Mouse (Mus musculus) heart, embryonic 11.5 days (tissue): ENCODE measurements around the gene Sgcb. TPM values are rescaled to one million over a fixed set of nuclear protein-coding genes. Genes with fewer than 3 reads are reported as not detected.

Experiments used
- ATAC-seq: fragments of 200-750 bp; cut with Nextera tagmentation; replicated peaks from 2 replicates; pipeline ENCODE4 v1.8.0; 2017; ENCODE audit warnings: moderate library complexity; ENCODE audit not compliant: insufficient number of reproducible peaks, low FRiP score, low TSS enrichment
- H3K27ac ChIP-seq: fragments of 300-500 bp; sonication (generic); 2 replicates; pipeline ENCODE4 v1.5.1; 2014; ENCODE audit warnings: mild to moderate bottlenecking, low read depth, low read length
- H3K27me3 ChIP-seq: fragments of 300-500 bp; sonication (generic); 2 replicates; pipeline ENCODE4 v1.6.1; 2014; ENCODE audit warnings: mild to moderate bottlenecking, low read length, mixed read lengths; ENCODE audit not compliant: control insufficient read depth, insufficient read depth
- H3K36me3 ChIP-seq: fragments of 300-500 bp; sonication (generic); 2 replicates; pipeline ENCODE4 v1.6.1; 2014; ENCODE audit warnings: mild to moderate bottlenecking, low read length, moderate library complexity, mixed read lengths; ENCODE audit not compliant: control insufficient read depth, insufficient read depth
- H3K4me1 ChIP-seq: fragments of 300-500 bp; sonication (generic); 2 replicates; pipeline ENCODE4 v1.6.1; 2014; ENCODE audit warnings: low read length; ENCODE audit not compliant: control insufficient read depth, insufficient read depth
- H3K4me2 ChIP-seq: fragments of 300-500 bp; sonication (generic); 2 replicates; pipeline ENCODE4 v1.6.1; 2014; ENCODE audit warnings: mild to moderate bottlenecking, moderate library complexity
- H3K4me3 ChIP-seq: fragments of 300-500 bp; sonication (generic); 2 replicates; pipeline ENCODE4 v1.5.1; 2014; ENCODE audit warnings: low read depth, low read length
- H3K9ac ChIP-seq: fragments of 300-500 bp; sonication (generic); 2 replicates; pipeline ENCODE4 v1.6.1; 2014; ENCODE audit warnings: mild to moderate bottlenecking, low read depth, low read length, moderate library complexity
- H3K9me3 ChIP-seq: fragments of 300-500 bp; sonication (generic); replicated peaks from 2 replicates; pipeline ENCODE4 v1.6.1; 2016; ENCODE audit warnings: low read length; ENCODE audit not compliant: control insufficient read depth
- WGBS: fragments of 180-500 bp; shearing (Covaris S2); extraction: QIAGEN DNeasy Blood & Tissue Kit; methylation state at CpG from one replicate; pipeline ENCODE4 v1.1.7; 2014; ENCODE audit not compliant: insufficient replicate concordance; 5-methylcytosine and 5-hydroxymethylcytosine counted together
- polyA plus RNA-seq: library from polyadenylated mRNA; unstranded; fragments of >200 nt; fragmentation: Nextera tagmentation; extraction: Ambion mirVana; gene quantifications from 2 replicates; pipeline ENCODE4 v1.2.1, GENCODE M21; 2014

Gene Sgcb
- polyA plus RNA-seq, 1 experiment from 2014 or later = 24.0 TPM

GRCm38 (mm10) chr5:73627991-73628390, 19.6 kb downstream of the Sgcb start:
- Histone ChIP-seq H3K4me2 (no peak overlapping the region), H3K27ac (no peak overlapping the region), H3K36me3 (no peaks in the 10 kb centered on the region), H3K4me3 (no peak overlapping the region), H3K9me3 (no peaks in the 10 kb centered on the region), H3K9ac (no peak overlapping the region), H3K4me1 (peaks cover 3% of the 10 kb centered on the region; the same call in 1 of the 2 replicates), H3K27me3 (no peaks in the 10 kb centered on the region)
- WGBS = 75% methylated on average over 15 of the region's 15 CpGs
- no peak for ATAC-seq

- peaks cover 3% of the 10 kb centered on the region; the same call in 1 of the 2 replicates for H3K4me1 ChIP-seq
- H3K27me3 ChIP-seq = no peaks in the 10 kb centered on the region
- 53% methylated on average over 4 of the region's 4 CpGs for WGBS
- no peaks in the 10 kb centered on the region for H3K9me3 ChIP-seq
- H3K4me2 ChIP-seq = no peak overlapping the region
- H3K36me3 ChIP-seq = no peaks in the 10 kb centered on the region
- no peak overlapping the region for H3K9ac ChIP-seq
- no peak overlapping the region for H3K4me3 ChIP-seq
- ATAC-seq = no peak
- no peak overlapping the region for H3K27ac ChIP-seq
Measured at GRCm38 (mm10) chr5:73627559-73627958, 20.0 kb downstream of the Sgcb start.

GRCm38 (mm10) chr5:73626842-73627241, 20.7 kb downstream of the Sgcb start:
- no peak overlapping the region for H3K4me2 ChIP-seq
- 93% methylated on average over 7 of the region's 7 CpGs for WGBS

GRCm38 (mm10) chr5:73625505-73625904, 22.1 kb downstream of the Sgcb start:
- H3K27ac ChIP-seq = no peak overlapping the region
- peaks cover 3% of the 10 kb centered on the region; the same call in 1 of the 2 replicates for H3K4me1 ChIP-seq
- no peak overlapping the region for H3K4me3 ChIP-seq
- WGBS = 65% methylated on average over 1 of the region's 1 CpGs
- no peaks in the 10 kb centered on the region for H3K27me3 ChIP-seq
- no peak for ATAC-seq
- H3K9me3 ChIP-seq = no peaks in the 10 kb centered on the region
- H3K36me3 ChIP-seq = no peaks in the 10 kb centered on the region
- H3K9ac ChIP-seq = no peak overlapping the region
- no peak overlapping the region for H3K4me2 ChIP-seq

More at GRCm38 (mm10) chr5:73626842-73627241, 20.7 kb downstream of the Sgcb start:
- Histone ChIP-seq H3K36me3 (no peaks in the 10 kb centered on the region), H3K9me3 (no peaks in the 10 kb centered on the region), H3K27me3 (no peaks in the 10 kb centered on the region), H3K9ac (no peak overlapping the region), H3K27ac (no peak overlapping the region), H3K4me1 (peaks cover 3% of the 10 kb centered on the region; the same call in 1 of the 2 replicates), H3K4me3 (no peak overlapping the region)
- ATAC-seq = no peak

GRCm38 (mm10) chr5:73618969-73619368, 28.6 kb downstream of the Sgcb start:
- H3K4me3 ChIP-seq = no peak overlapping the region
- no peaks in the 10 kb centered on the region for H3K36me3 ChIP-seq
- H3K4me1 ChIP-seq = no peaks in the 10 kb centered on the region
- H3K9me3 ChIP-seq = peaks cover 2% of the 10 kb centered on the region; the same call in 1 of the 2 replicates
- no peak overlapping the region for H3K9ac ChIP-seq
- H3K4me2 ChIP-seq = no peak overlapping the region
- no peak overlapping the region for H3K27ac ChIP-seq
- 74% methylated on average over 1 of the region's 1 CpGs for WGBS
- no peak for ATAC-seq
- H3K27me3 ChIP-seq = no peaks in the 10 kb centered on the region

GRCm38 (mm10) chr5:73615211-73615610, 32.4 kb downstream of the Sgcb start:
- Histone ChIP-seq H3K9me3 (peaks cover 2% of the 10 kb centered on the region; the same call in 1 of the 2 replicates), H3K27ac (no peak overlapping the region), H3K9ac (no peak overlapping the region), H3K4me1 (no peaks in the 10 kb centered on the region), H3K27me3 (no peaks in the 10 kb centered on the region), H3K36me3 (no peaks in the 10 kb centered on the region), H3K4me2 (no peak overlapping the region), H3K4me3 (no peak overlapping the region)
- 73% methylated on average over 7 of the region's 7 CpGs for WGBS
- ATAC-seq = no peak

GRCm38 (mm10) chr5:73613296-73613695, 34.3 kb downstream of the Sgcb start:
- no peak overlapping the region for H3K9ac ChIP-seq
- H3K27me3 ChIP-seq = no peaks in the 10 kb centered on the region
- H3K4me3 ChIP-seq = no peak overlapping the region
- no peak overlapping the region for H3K4me2 ChIP-seq
- H3K36me3 ChIP-seq = no peaks in the 10 kb centered on the region
- H3K27ac ChIP-seq = no peak overlapping the region
- no peaks in the 10 kb centered on the region for H3K4me1 ChIP-seq
- ATAC-seq = no peak
- 87% methylated on average over 8 of the region's 8 CpGs for WGBS
- peaks cover 2% of the 10 kb centered on the region; the same call in 1 of the 2 replicates for H3K9me3 ChIP-seq

GRCm38 (mm10) chr5:73611071-73611470, 36.5 kb downstream of the Sgcb start:
- H3K4me2 ChIP-seq = no peak overlapping the region
- no peak for ATAC-seq
- H3K27ac ChIP-seq = no peak overlapping the region
- no peak overlapping the region for H3K9ac ChIP-seq
- no peak overlapping the region for H3K4me3 ChIP-seq
- H3K36me3 ChIP-seq = no peaks in the 10 kb centered on the region
- 85% methylated on average over 4 of the region's 4 CpGs for WGBS
- H3K27me3 ChIP-seq = no peaks in the 10 kb centered on the region
- H3K4me1 ChIP-seq = no peaks in the 10 kb centered on the region
- H3K9me3 ChIP-seq = no peaks in the 10 kb centered on the region

- H3K4me3 ChIP-seq = no peak overlapping the region
- H3K4me1 ChIP-seq = no peaks in the 10 kb centered on the region
- ATAC-seq = no peak
- H3K9ac ChIP-seq = no peak overlapping the region
- H3K27ac ChIP-seq = no peak overlapping the region
- no peaks in the 10 kb centered on the region for H3K9me3 ChIP-seq
- no peaks in the 10 kb centered on the region for H3K27me3 ChIP-seq
- WGBS = 82% methylated on average over 6 of the region's 6 CpGs
- no peak overlapping the region for H3K4me2 ChIP-seq
- H3K36me3 ChIP-seq = no peaks in the 10 kb centered on the region
Measured at GRCm38 (mm10) chr5:73604964-73605363, 42.6 kb downstream of the Sgcb start.
